Mouse (Mus musculus): ENCODE measurements around the gene Txlng. TPM values are rescaled to one million over a fixed set of nuclear protein-coding genes. Genes with fewer than 3 reads are reported as not detected.
"Not testable (repeated sequence)": the region's sequence is repeated elsewhere in the genome, so short reads cannot be mapped to it uniquely, and the experiment has no call there.

The Txlng gene
- polyA plus RNA-seq (2012; rRNA removed), result 16.9 and 17.3 TPM in 2 replicates

GRCm38 (mm10) chrX:162829203-162829708 lies at the start of gene Txlng:
Gene Txlng, minus strand, starts transcription at chrX:162829454.
- peak; percentile 95 to 97 for DNase-seq (ENCODE audit: extremely low spot score in 1 of 2, low spot score in 1 of 2)

GRCm38 (mm10) chrX:162878236-162878635 lies 49.0 kb upstream of the Txlng start:
- DNase-seq (ENCODE audit: extremely low spot score in 1 of 2, low spot score in 1 of 2), result no peak

- no peak for DNase-seq (ENCODE audit: extremely low spot score in 1 of 2, low spot score in 1 of 2)
Observed at GRCm38 (mm10) chrX:162873761-162874160, 44.5 kb upstream of the Txlng start.

- DNase-seq (ENCODE audit: extremely low spot score in 1 of 2, low spot score in 1 of 2), result peak in 1 of 2 experiments; percentile 5
Observed at GRCm38 (mm10) chrX:162871734-162872517, 42.7 kb upstream of the Txlng start.

GRCm38 (mm10) chrX:162868294-162868965 lies 39.2 kb upstream of the Txlng start:
- DNase-seq (ENCODE audit: extremely low spot score in 1 of 2, low spot score in 1 of 2), result no peak

GRCm38 (mm10) chrX:162848682-162849081 lies 19.4 kb upstream of the Txlng start:
- no peak for DNase-seq (ENCODE audit: extremely low spot score in 1 of 2, low spot score in 1 of 2)

GRCm38 (mm10) chrX:162845531-162845930 lies 16.3 kb upstream of the Txlng start:
- DNase-seq (ENCODE audit: extremely low spot score in 1 of 2, low spot score in 1 of 2), result no peak

- no peak for DNase-seq (ENCODE audit: extremely low spot score in 1 of 2, low spot score in 1 of 2)
Observed at GRCm38 (mm10) chrX:162844447-162845100, 15.3 kb upstream of the Txlng start.

- DNase-seq (ENCODE audit: extremely low spot score in 1 of 2, low spot score in 1 of 2), result no peak
Observed at GRCm38 (mm10) chrX:162832101-162832500, 2.8 kb upstream of the Txlng start.

GRCm38 (mm10) chrX:162831542-162831941 lies 2.3 kb upstream of the Txlng start:
- no peak for DNase-seq (ENCODE audit: extremely low spot score in 1 of 2, low spot score in 1 of 2)

- no peak for DNase-seq (ENCODE audit: extremely low spot score in 1 of 2, low spot score in 1 of 2)
Observed at GRCm38 (mm10) chrX:162831036-162831435, 1.8 kb upstream of the Txlng start.

GRCm38 (mm10) chrX:162830313-162830712 lies 1.1 kb upstream of the Txlng start:
- not testable (repeated sequence) for DNase-seq (ENCODE audit: extremely low spot score in 1 of 2, low spot score in 1 of 2)

- DNase-seq (ENCODE audit: extremely low spot score in 1 of 2, low spot score in 1 of 2), result no peak
Observed at GRCm38 (mm10) chrX:162829741-162830140, 487 bp upstream of the Txlng start.

GRCm38 (mm10) chrX:162828783-162829182 lies 471 bp downstream of the Txlng start:
- DNase-seq (ENCODE audit: extremely low spot score in 1 of 2, low spot score in 1 of 2), result peak in 1 of 2 experiments; percentile 6

GRCm38 (mm10) chrX:162828016-162828415 lies 1.2 kb downstream of the Txlng start:
- no peak for DNase-seq (ENCODE audit: extremely low spot score in 1 of 2, low spot score in 1 of 2)

GRCm38 (mm10) chrX:162800371-162800770 lies 28.9 kb downstream of the Txlng start:
- DNase-seq (ENCODE audit: extremely low spot score in 1 of 2, low spot score in 1 of 2), result peak in 1 of 2 experiments; percentile 53

- not testable (repeated sequence) for DNase-seq (ENCODE audit: extremely low spot score in 1 of 2, low spot score in 1 of 2)
Observed at GRCm38 (mm10) chrX:162791392-162791791, 37.9 kb downstream of the Txlng start.

- no peak for DNase-seq (ENCODE audit: extremely low spot score in 1 of 2, low spot score in 1 of 2)
Observed at GRCm38 (mm10) chrX:162788372-162788771, 40.9 kb downstream of the Txlng start.

- no peak for DNase-seq (ENCODE audit: extremely low spot score in 1 of 2, low spot score in 1 of 2)
Observed at GRCm38 (mm10) chrX:162770726-162771125, 58.5 kb downstream of the Txlng start.

- DNase-seq (ENCODE audit: extremely low spot score in 1 of 2, low spot score in 1 of 2), result peak in 1 of 2 experiments; percentile 22
Observed at GRCm38 (mm10) chrX:162761716-162762395, 67.4 kb downstream of the Txlng start.
